ENCODE assay signal across 9 mouse cellular contexts in the genomic region with DNA sequence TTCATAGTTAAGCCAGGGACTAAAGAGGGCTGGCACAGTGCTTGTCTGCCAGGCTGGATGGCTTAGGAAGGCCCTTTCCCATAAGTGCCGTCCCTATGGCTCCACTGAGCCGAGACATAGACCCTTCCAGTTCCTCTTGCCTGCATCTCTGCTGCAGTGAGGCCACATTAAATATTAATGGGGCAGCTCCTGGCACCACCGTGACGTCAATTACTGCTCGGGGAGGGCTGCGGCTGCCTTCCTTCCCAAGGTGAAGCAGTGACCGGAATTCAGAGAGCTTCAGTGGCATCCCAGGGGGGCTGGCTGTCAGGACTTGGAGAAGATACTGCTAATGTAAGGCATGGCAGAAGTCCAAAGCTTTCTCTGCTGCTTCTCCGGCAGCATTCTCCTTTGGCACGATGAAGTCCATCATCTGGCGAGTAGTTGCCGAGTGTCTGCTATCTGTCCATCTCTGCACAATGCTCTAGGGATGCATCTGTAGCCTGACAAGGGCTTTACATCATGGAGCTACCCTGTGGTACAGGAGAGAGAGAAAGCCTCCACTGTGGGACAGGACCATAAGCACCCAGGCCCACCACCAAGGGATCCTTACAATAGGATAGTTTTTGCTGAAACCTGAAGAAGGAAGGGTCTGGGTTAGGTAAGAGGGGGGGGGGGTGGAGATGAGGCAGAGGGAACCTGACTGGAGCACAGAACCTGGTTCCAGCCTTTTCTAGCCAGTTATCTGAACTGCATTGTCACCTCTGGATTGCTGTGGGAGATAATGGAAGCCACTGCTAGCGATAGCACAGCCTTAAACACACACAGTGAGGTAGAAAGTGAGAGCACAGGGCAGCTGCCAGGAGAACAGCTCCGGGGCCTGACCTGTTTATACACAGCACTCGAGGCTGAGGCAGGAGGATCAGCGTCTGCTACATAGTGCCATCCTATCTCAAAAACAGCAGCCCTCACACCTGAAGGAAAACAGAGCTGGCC. TPM values are rescaled to one million over a fixed set of nuclear protein-coding genes. Genes with fewer than 3 reads are reported as not detected.
A peak's percentile ranks its signal among the peaks of the same experiment; 100 is the strongest.
DNase-seq lines count a peak whose midpoint lies in the region; ATAC-seq lines count a peak whose summit lies in the region.
"Had no signal": no experiment of that assay in that cellular context is flagged by ENCODE, and none has a peak within 500 bp of the region (broad histone marks: within the 10 kb centered on the region; RNA-seq: fewer than 3 reads in every experiment).

No protein-coding gene starts in this region.

- no peaks in the 10 kb centered on the region for H3K27me3 ChIP-seq in hindbrain, embryonic 16.5 days (replicated peaks; ENCODE audit: control insufficient read depth, insufficient read depth, low read length)
- no peaks in the 10 kb centered on the region for H3K27me3 ChIP-seq in neural tube, embryonic 13.5 days

- peak; percentile 46 for DNase-seq in left cerebral cortex, adult 11 months (ENCODE audit: low spot score)
- DNase-seq in left cerebral cortex, postnatal 10 days (ENCODE audit: extremely low spot score in 1 of 2, low spot score in 2 of 2): no peak
- peak; percentile 63 to 67 for DNase-seq in cerebellum, postnatal 14 days
- no peak for DNase-seq in layer of hippocampus, adult 9-10 months (ENCODE audit: low spot score)
- DNase-seq in heart, postnatal 10 days: no peak
- no peak for DNase-seq in frontal cortex, postnatal 25 days (ENCODE audit: low spot score in 2 of 2)

- H3K4me2 ChIP-seq in hindbrain, embryonic 16.5 days (ENCODE audit: low read length): peak overlapping the region; percentile 20
- H3K4me2 ChIP-seq in neural tube, embryonic 13.5 days: peak overlapping the region; percentile 36

- no peaks in the 10 kb centered on the region for H3K9me3 ChIP-seq in hindbrain, embryonic 16.5 days (ENCODE audit: control insufficient read depth, low read length)
- no peaks in the 10 kb centered on the region for H3K9me3 ChIP-seq in neural tube, embryonic 13.5 days

- H3K36me3 ChIP-seq in hindbrain, embryonic 16.5 days (ENCODE audit: control insufficient read depth, insufficient read depth, low read length): no peaks in the 10 kb centered on the region
- no peaks in the 10 kb centered on the region for H3K36me3 ChIP-seq in neural tube, embryonic 13.5 days

- peak; percentile 66 for ATAC-seq in hindbrain, embryonic 16.5 days
- peak; percentile 83 for ATAC-seq in neural tube, embryonic 13.5 days (ENCODE audit: low read depth)

- peak overlapping the region; percentile 74 for H3K27ac ChIP-seq in hindbrain, embryonic 16.5 days (ENCODE audit: low read depth, low read length)
- peak overlapping the region; percentile 95 for H3K27ac ChIP-seq in neural tube, embryonic 13.5 days (replicated peaks)
- H3K27ac ChIP-seq: liver, embryonic 14.5 days had no signal

- peaks cover 24% of the 10 kb centered on the region for H3K4me1 ChIP-seq in hindbrain, embryonic 16.5 days (ENCODE audit: control insufficient read depth, insufficient read depth, low read depth, low read length)
- H3K4me1 ChIP-seq in neural tube, embryonic 13.5 days (replicated peaks): peaks cover 33% of the 10 kb centered on the region

- intact Hi-C loops in left cerebral cortex, postnatal 10 days (cut with DNase I): no loop called here
- intact Hi-C loops in heart, postnatal 10 days (cut with DNase I): no loop called here

- peak overlapping the region; percentile 41 for H3K9ac ChIP-seq in hindbrain, embryonic 16.5 days (ENCODE audit: low read depth, low read length)
- H3K9ac ChIP-seq in neural tube, embryonic 13.5 days: peak overlapping the region; percentile 53; the same call in 1 of the 2 replicates
- H3K9ac ChIP-seq: liver, embryonic 14.5 days had no signal

- 29% methylated on average over 15 of the region's 15 CpGs for WGBS in hindbrain, embryonic 16.5 days
- WGBS in neural tube, embryonic 13.5 days: 34% methylated on average over 15 of the region's 15 CpGs

- no peak overlapping the region for H3K4me3 ChIP-seq in hindbrain, embryonic 16.5 days (ENCODE audit: low read length)
- H3K4me3 ChIP-seq in neural tube, embryonic 13.5 days: no peak overlapping the region

RNA-seq across cellular contexts. Expression of a gene that starts 7.2 kb away (rescaled TPM):
- total RNA-seq in left cerebral cortex, postnatal 10 days (2021): 1,000 to 10,000 TPM in 1 of 2 experiments, 100 to 1,000 TPM in 1; 996 to 1,031 TPM
- polyA plus RNA-seq in hindbrain, embryonic 16.5 days (2015; fragmentation: Nextera tagmentation; extraction: Ambion mirVana): 943 and 1,074 TPM in 2 replicates
- 732 and 779 TPM in 2 replicates for polyA plus RNA-seq in neural tube, embryonic 13.5 days (2015; fragmentation: Nextera tagmentation; extraction: Ambion mirVana)
- 100 to 1,000 TPM; 151 to 160 TPM for total RNA-seq in heart, postnatal 10 days (2021)

Comparison
In these comparisons a context has a peak if more than half of its experiments do, and no peak if none do; other contexts are left out.
1. DNase-seq: peak in left cerebral cortex, adult 11 months (single experiment) and cerebellum, postnatal 14 days (2 of 2); none in left cerebral cortex, postnatal 10 days (0 of 2), layer of hippocampus, adult 9-10 months (single experiment), heart, postnatal 10 days (0 of 2) and frontal cortex, postnatal 25 days (0 of 2).
2. RNA of a gene that starts 7.2 kb away (total RNA-seq): 996 to 1,031 TPM in left cerebral cortex, postnatal 10 days; 151 to 160 TPM in heart, postnatal 10 days; every median in the first group is over 4 times any median in the second.